Comparison of ENCODE assay signal across 10 mouse cellular contexts in the genomic region with DNA sequence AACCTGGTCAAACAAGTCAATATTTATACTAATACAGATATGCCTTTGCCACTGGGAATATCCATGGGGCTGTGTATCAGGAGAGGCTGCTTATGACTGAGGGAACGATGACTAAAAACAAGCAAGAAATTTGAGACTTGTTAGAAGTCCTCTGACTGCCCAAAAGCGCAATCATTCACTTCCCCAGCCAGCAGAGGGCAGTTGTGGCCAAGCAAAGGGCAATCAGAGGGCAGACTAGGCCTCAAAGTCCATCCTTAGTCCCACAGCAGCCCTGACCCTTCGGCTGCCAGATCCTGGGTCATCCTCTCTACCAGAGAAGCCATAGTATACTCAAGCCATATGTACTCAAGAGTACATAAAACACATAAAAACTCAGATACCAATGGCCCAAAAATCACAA. TPM values are rescaled to one million over a fixed set of nuclear protein-coding genes. Genes with fewer than 3 reads are reported as not detected.
DNase-seq lines count a peak whose midpoint lies in the region; ATAC-seq and TF ChIP-seq lines count a peak whose summit lies in the region.
"Had no signal": no experiment of that assay in that cellular context is flagged by ENCODE, and none has a peak within 500 bp of the region (broad histone marks: within the 10 kb centered on the region; RNA-seq: fewer than 3 reads in every experiment).

No protein-coding gene starts in this region.

- no peak for TF ChIP-seq POLR2A in ES-Bruce4 (IDR thresholded peaks at IDR 0.05; ENCODE audit: insufficient read depth, low read length)

- no peak overlapping the region for H3K9ac ChIP-seq in liver, embryonic 14.5 days (replicated peaks)
- H3K9ac ChIP-seq in ES-Bruce4 (ENCODE audit: low read depth, poor library complexity, severe bottlenecking): no peak overlapping the region
- H3K9ac ChIP-seq in heart, embryonic 11.5 days (ENCODE audit: low read depth, low read length): no peak overlapping the region
- H3K9ac ChIP-seq in midbrain, embryonic 13.5 days (replicated peaks): no peak overlapping the region

- TF ChIP-seq CTCF in liver, embryonic 14.5 days (IDR thresholded peaks at IDR 0.05; ENCODE audit: low read depth): peak; percentile 44
- peak; percentile 72 for TF ChIP-seq CTCF in ES-Bruce4 (IDR thresholded peaks at IDR 0.05; ENCODE audit: low read depth, low read length)

- H3K4me2 ChIP-seq in liver, embryonic 14.5 days (ENCODE audit: low read depth): no peak overlapping the region
- H3K4me2 ChIP-seq in heart, embryonic 11.5 days: no peak overlapping the region
- H3K4me2 ChIP-seq in midbrain, embryonic 13.5 days (replicated peaks): no peak overlapping the region

- H3K36me3 ChIP-seq in liver, embryonic 14.5 days (replicated peaks; ENCODE audit: control insufficient read depth, insufficient read depth, low read depth): no peaks in the 10 kb centered on the region
- H3K36me3 ChIP-seq in ES-Bruce4 (ENCODE audit: control insufficient read depth, insufficient read depth, low read length, poor library complexity, severe bottlenecking): no peaks in the 10 kb centered on the region
- no peaks in the 10 kb centered on the region for H3K36me3 ChIP-seq in heart, embryonic 11.5 days (ENCODE audit: control insufficient read depth, insufficient read depth, low read length)
- no peaks in the 10 kb centered on the region for H3K36me3 ChIP-seq in midbrain, embryonic 13.5 days

- no peak for DNase-seq in liver, embryonic 14.5 days (ENCODE audit: low read depth in 3 of 3, low spot score in 3 of 3)
- DNase-seq in liver (no peak), ZHBTc4 (ENCODE audit: low read depth, low spot score) (peak; percentile 47)
- peak; percentile 30 for DNase-seq in induced T-regulatory cell, adult 2 months (ENCODE audit: low read depth)
- DNase-seq in right cerebral cortex, adult 2 months (ENCODE audit: low spot score in 2 of 2): no peak
- DNase-seq: cerebellum, adult 9-11 months had no signal

- no peak overlapping the region for H3K27ac ChIP-seq in liver, embryonic 14.5 days
- no peak overlapping the region for H3K27ac ChIP-seq in ES-Bruce4 (ENCODE audit: insufficient read depth, low read length)
- H3K27ac ChIP-seq in heart, embryonic 11.5 days (ENCODE audit: low read depth, low read length): no peak overlapping the region
- no peak overlapping the region for H3K27ac ChIP-seq in midbrain, embryonic 13.5 days

- no peak for ATAC-seq in liver, embryonic 14.5 days (ENCODE audit: insufficient read depth)
- no peak for ATAC-seq in heart, embryonic 11.5 days (replicated peaks; ENCODE audit: insufficient number of reproducible peaks, low FRiP score, low TSS enrichment)
- no peak for ATAC-seq in midbrain, embryonic 13.5 days

- H3K27me3 ChIP-seq in liver, embryonic 14.5 days (ENCODE audit: control insufficient read depth, insufficient read depth, low read length): no peaks in the 10 kb centered on the region
- no peaks in the 10 kb centered on the region for H3K27me3 ChIP-seq in ES-Bruce4 (ENCODE audit: control insufficient read depth, insufficient read depth, low read length, poor library complexity, severe bottlenecking)
- no peaks in the 10 kb centered on the region for H3K27me3 ChIP-seq in heart, embryonic 11.5 days (ENCODE audit: control insufficient read depth, insufficient read depth, low read length)
- no peaks in the 10 kb centered on the region for H3K27me3 ChIP-seq in midbrain, embryonic 13.5 days

- H3K4me1 ChIP-seq in liver, embryonic 14.5 days (replicated peaks; ENCODE audit: control insufficient read depth in 2 of 2, insufficient read depth in 2 of 2, low read length in 1 of 2): no peaks in the 10 kb centered on the region
- H3K4me1 ChIP-seq in ES-Bruce4 (ENCODE audit: control insufficient read depth, insufficient read depth, low read length): no peaks in the 10 kb centered on the region
- no peaks in the 10 kb centered on the region for H3K4me1 ChIP-seq in heart, embryonic 11.5 days (ENCODE audit: control insufficient read depth, insufficient read depth, low read length)
- no peaks in the 10 kb centered on the region for H3K4me1 ChIP-seq in midbrain, embryonic 13.5 days (replicated peaks)

- no peak for TF ChIP-seq EP300 in liver, embryonic 14.5 days (IDR thresholded peaks at IDR 0.05; ENCODE audit: low read depth)
- TF ChIP-seq EP300 in ES-Bruce4 (IDR thresholded peaks at IDR 0.05; ENCODE audit: insufficient read depth, low read depth, low read length): no peak

- H3K4me3 ChIP-seq in liver, embryonic 14.5 days (ENCODE audit: insufficient read depth in 1 of 2, low read depth in 2 of 2, low read length in 2 of 2): no peak overlapping the region
- no peak overlapping the region for H3K4me3 ChIP-seq in ES-Bruce4 (ENCODE audit: low read depth, low read length)
- H3K4me3 ChIP-seq in heart, embryonic 11.5 days (ENCODE audit: low read depth, low read length): no peak overlapping the region
- H3K4me3 ChIP-seq in midbrain, embryonic 13.5 days (replicated peaks): no peak overlapping the region
- H3K4me3 ChIP-seq: myocyte had no signal

- WGBS in liver, embryonic 14.5 days (ENCODE audit: insufficient replicate concordance): 41% methylated on average over 3 of the region's 3 CpGs
- 54% methylated on average over 3 of the region's 3 CpGs for WGBS in heart, embryonic 11.5 days (ENCODE audit: insufficient replicate concordance)
- 48% methylated on average over 3 of the region's 3 CpGs for WGBS in midbrain, embryonic 13.5 days

- no peaks in the 10 kb centered on the region; the same call in 1 of the 2 replicates for H3K9me3 ChIP-seq in liver, embryonic 14.5 days (ENCODE audit: control insufficient read depth, low read length)
- no peaks in the 10 kb centered on the region for H3K9me3 ChIP-seq in ES-Bruce4 (replicated peaks; ENCODE audit: control insufficient read depth, insufficient read depth, low read length, poor library complexity, severe bottlenecking)
- H3K9me3 ChIP-seq in heart, embryonic 11.5 days (replicated peaks; ENCODE audit: control insufficient read depth, low read length): peaks cover 8% of the 10 kb centered on the region; the same call in 1 of the 2 replicates
- peaks cover 9% of the 10 kb centered on the region; the same call in 1 of the 2 replicates for H3K9me3 ChIP-seq in midbrain, embryonic 13.5 days

RNA-seq across cellular contexts. Expression of a gene that starts 11.4 kb away (rescaled TPM):
- polyA plus RNA-seq in liver, embryonic 14.5 days (2012; rRNA removed): 0.69 and 1.3 TPM in 2 replicates
- polyA plus RNA-seq in liver, embryonic 14.5 days (2014; fragmentation: Nextera tagmentation; extraction: Ambion mirVana): 0.79 and 1.8 TPM in 2 replicates
- polyA plus RNA-seq in ES-Bruce4 (2011; ENCODE audit: insufficient read depth, insufficient read length, low read depth, missing spikeins): 1.8 and 3.1 TPM in 2 replicates
- polyA plus RNA-seq in heart, embryonic 11.5 days (2014; fragmentation: Nextera tagmentation; extraction: Ambion mirVana): 9.3 and 9.4 TPM in 2 replicates
- polyA plus RNA-seq in midbrain, embryonic 13.5 days (2015; fragmentation: Nextera tagmentation; extraction: Ambion mirVana): 0.31 and 0.71 TPM in 2 replicates

Comparison
In these comparisons a context has a peak if more than half of its experiments do, and no peak if none do; other contexts are left out.
1. DNase-seq: peak in ZHBTc4 (single experiment) and induced T-regulatory cell, adult 2 months (single experiment); none in liver, embryonic 14.5 days (0 of 3), liver (single experiment) and right cerebral cortex, adult 2 months (0 of 2).